Mouse (Mus musculus): ENCODE results near the gene Zfp260. TPM values are rescaled to one million over a fixed set of nuclear protein-coding genes. Genes with fewer than 3 reads are reported as not detected.

Zfp260 gene
- total RNA-seq, 2 experiments from 2014 or later: 71.7 to 72.1 TPM

DNA sequence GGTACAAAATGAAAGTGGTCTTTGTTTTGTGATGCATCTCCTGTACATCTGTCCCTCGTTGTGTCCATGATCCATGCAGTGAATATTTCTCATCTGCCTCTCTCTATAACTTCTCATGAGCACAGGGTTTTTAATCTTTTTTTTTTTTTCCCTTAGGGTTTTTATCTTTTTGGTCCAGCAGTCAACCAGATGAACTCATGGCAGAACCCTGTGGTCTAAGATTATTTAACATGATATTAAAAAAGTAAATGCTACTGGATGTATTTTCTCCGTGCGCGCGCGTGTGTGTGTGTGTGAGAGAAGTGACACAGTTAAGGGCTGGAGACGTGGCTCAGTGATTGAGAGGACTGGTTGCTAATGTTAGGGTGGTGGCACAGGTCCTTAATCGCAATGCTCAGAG, 35.3 kb downstream of the Zfp260 start:
- no peak overlapping the region for H3K27ac ChIP-seq
- DNase-seq (ENCODE audit: extremely low spot score in 1 of 2, low spot score in 2 of 2): no peak
- no peak for TF ChIP-seq CTCF (IDR thresholded peaks at IDR 0.05)
- no peak overlapping the region for H3K4me3 ChIP-seq
- intact Hi-C loops (cut with DNase I): no loop called here

DNA sequence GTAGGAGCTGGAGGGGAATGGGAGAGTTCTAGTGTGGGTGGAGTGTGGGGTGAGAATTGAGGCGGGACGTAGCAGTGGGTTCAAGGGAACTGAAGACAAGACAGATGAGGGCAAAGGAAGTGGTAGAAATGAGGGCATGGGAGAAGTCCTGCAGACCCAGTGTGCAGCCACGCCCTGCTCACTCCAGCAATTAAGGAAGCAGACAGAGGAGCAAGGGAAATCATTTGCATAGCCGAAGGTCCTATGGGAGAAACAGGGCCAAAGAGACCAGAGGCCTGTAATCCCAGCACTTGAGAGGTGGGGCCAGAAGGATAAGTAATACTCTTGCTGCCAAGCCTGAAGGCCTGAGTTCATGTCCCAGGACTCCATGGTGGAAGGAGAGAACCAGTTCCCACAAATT, 37.8 kb downstream of the Zfp260 start:
- Histone ChIP-seq H3K27ac (no peak overlapping the region), H3K4me3 (no peak overlapping the region)
- no peak for DNase-seq (ENCODE audit: extremely low spot score in 1 of 2, low spot score in 2 of 2)
- intact Hi-C loops (cut with DNase I): no loop called here
- no peak for TF ChIP-seq CTCF (IDR thresholded peaks at IDR 0.05)

DNA sequence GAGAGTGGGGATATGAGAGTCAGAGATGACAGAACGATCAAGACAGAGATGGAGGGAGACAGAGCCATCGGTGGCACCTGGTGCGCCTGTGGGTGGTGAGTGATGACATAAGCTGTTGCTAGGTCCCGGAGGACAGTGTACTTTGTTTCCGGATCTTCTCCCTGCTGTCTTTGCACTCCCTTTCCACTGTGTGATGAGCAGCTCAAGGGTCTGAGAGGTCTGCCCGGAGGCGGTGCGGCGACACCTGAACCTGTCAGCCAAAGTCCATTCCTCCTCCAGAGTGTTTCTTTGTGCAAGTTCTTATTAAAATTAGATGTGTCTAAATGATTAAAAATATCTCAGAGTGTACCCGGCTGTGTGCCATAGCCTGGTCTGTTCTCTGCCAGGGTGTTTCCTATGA, 42.2 kb downstream of the Zfp260 start:
- intact Hi-C loops (cut with DNase I): no loop called here
- Histone ChIP-seq H3K27ac (no peak overlapping the region), H3K4me3 (no peak overlapping the region)
- DNase-seq (ENCODE audit: extremely low spot score in 1 of 2, low spot score in 2 of 2): no peak
- no peak for TF ChIP-seq CTCF (IDR thresholded peaks at IDR 0.05)

DNA sequence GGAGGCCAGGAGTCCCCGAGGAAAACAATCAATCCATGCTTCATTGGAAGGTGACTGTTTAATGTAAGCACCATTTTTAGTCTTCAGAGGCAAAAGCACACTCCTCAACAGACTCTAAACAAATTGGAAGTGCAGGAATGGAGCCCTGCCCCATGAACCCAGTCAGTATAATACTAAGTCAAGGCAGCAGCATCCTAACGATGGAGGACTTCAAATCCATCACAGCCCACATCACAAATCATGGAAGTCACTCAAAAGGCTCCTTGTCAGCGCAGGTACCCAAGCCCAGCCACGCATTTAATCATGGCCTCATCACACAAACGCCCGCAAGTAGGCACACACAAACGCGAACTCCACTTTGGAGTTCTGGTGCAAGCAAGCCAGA, 48.6 kb downstream of the Zfp260 start:
- no peak for DNase-seq (ENCODE audit: extremely low spot score in 1 of 2, low spot score in 2 of 2)
- no peak for TF ChIP-seq CTCF (IDR thresholded peaks at IDR 0.05)
- Histone ChIP-seq H3K27ac (no peak overlapping the region; the same call in 1 of the 2 replicates), H3K4me3 (peak overlapping the region; percentile 48)
- intact Hi-C loops (cut with DNase I): no loop called here

DNA sequence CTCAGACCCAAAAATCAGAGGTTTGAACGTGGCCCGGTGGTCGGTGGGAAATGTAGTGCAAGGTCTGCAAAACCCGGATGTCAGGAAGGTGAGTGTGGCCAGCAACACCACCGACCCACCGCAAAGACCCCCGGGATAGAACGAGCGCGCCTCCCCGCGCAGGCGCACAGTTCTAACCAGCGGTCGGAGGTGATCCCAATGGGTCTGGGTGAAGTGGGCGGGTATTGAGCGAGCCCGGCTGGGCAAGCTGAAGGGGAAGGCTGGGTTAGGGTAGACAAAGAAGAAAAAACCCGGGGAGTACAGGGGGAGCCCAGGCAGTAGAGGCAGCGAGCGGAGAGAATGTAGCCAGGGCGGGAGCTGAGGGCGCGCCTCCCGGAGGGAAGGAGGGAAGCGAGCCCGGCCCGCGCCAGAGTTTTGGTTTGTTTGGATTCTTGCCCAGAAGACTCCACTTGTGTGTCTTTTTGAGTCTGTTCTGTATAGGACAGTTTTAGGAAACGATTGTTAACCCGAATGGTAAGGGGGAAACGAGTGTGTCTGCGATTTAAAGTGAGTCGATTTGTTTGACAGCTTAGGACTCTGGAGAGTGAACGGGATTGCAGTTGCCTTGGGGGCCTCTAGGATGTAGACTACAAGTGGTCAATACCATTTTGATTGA, 49.1 kb downstream of the Zfp260 start:
- intact Hi-C loops (cut with DNase I): no loop called here
- DNase-seq (ENCODE audit: extremely low spot score in 1 of 2, low spot score in 2 of 2): peak; percentile 62 to 78
- TF ChIP-seq CTCF (IDR thresholded peaks at IDR 0.05): no peak
- Histone ChIP-seq H3K4me3 (peak overlapping the region; percentile 48), H3K27ac (peak overlapping the region; percentile 4)

DNA sequence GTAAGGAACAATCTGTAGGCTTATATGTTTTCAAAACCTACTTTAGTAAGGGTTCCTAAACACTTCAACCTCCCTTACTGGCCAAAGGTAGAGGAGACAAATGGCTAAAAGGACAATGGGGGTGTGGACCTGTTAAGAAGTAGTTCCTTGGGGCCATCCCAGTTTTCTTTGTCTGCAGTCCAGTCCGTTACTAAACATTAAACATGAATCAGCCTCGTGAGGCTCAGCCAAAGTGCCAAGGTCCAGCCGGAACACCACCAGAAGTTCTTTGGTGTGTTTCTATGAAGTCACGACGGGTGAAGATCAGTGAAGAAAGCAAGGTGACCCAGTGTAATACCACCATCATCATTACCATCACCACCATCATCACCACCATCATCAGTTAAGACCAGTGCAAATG, 52.4 kb downstream of the Zfp260 start:
- TF ChIP-seq CTCF (IDR thresholded peaks at IDR 0.05): no peak
- no peak for DNase-seq (ENCODE audit: extremely low spot score in 1 of 2, low spot score in 2 of 2)
- intact Hi-C loops (cut with DNase I): no loop called here
- no peak overlapping the region for H3K27ac ChIP-seq
- no peak overlapping the region for H3K4me3 ChIP-seq

DNA sequence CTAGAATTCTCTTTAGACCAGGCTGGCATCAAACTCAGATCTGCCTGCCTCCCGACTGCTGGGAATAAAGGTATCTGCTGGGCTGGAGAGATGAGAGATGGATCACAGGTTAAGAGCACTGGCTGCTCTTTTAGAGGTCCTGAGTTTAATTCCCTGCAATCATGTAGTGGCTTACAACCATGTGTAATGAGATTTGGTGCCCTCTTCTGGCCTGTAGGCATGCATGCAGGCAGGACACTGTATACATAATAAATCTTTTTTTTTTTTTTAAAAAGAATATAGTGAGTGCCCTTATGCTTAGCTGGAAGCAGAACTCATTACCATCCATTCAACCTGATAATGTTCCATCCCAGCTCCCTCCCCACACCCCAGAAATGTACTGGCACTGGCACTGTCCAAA, 59.5 kb downstream of the Zfp260 start:
- Histone ChIP-seq H3K4me3 (no peak overlapping the region), H3K27ac (no peak overlapping the region)
- intact Hi-C loops (cut with DNase I): no loop called here
- no peak for DNase-seq (ENCODE audit: extremely low spot score in 1 of 2, low spot score in 2 of 2)
- no peak; the same call in 1 of the 2 replicates for TF ChIP-seq CTCF (IDR thresholded peaks at IDR 0.05)

DNA sequence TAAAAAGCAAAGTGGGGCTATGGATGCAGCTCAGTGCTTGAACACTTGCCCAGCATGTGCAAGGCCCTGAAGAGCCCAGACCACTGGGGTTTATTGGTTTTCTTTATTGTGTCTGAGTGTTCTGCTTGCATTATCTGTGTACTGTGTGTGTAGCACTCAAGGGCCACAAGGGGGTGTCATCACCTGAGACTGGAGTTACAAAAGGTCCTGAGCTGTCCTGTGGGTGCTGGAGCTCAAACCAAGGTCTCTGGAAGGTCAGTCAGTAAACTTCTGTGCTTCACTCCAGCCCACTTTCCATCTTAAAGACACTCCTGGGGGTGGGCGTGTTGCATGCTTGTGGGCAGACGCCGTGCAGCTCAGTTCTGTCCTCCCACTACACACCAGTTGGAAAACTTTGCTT, 60.9 kb downstream of the Zfp260 start:
- intact Hi-C loops (cut with DNase I): no loop called here
- no peak overlapping the region for H3K27ac ChIP-seq
- H3K4me3 ChIP-seq: no peak overlapping the region
- no peak; the same call in 1 of the 2 replicates for TF ChIP-seq CTCF (IDR thresholded peaks at IDR 0.05)
- no peak for DNase-seq (ENCODE audit: extremely low spot score in 1 of 2, low spot score in 2 of 2)

Small RNA genes lying within 50 kb of the gene (microRNA-seq; reads per million reads assigned to microRNA genes)
- gene Gm23368: 0 reads per million in 2 experiments

Other genes with a start within 250 kb of the Zfp260 start
- 10 to 100 TPM; 18.9 to 25.7 TPM for gene Zfp940, start 241.1 kb upstream of the Zfp260 start, total RNA-seq (2021)
- gene Zfp420, start 234.8 kb upstream of the Zfp260 start, total RNA-seq (2021): 10 to 100 TPM; 15.3 to 16.8 TPM
- 10 to 100 TPM; 22.3 to 23.8 TPM for gene Zfp27, start 188.2 kb upstream of the Zfp260 start, total RNA-seq (2021)
- gene Zfp383, start 186.6 kb upstream of the Zfp260 start, total RNA-seq (2021): 1 to 10 TPM; 8.9 to 9.6 TPM
- gene Zfp74, start 140.7 kb upstream of the Zfp260 start, total RNA-seq (2021): 10 to 100 TPM; 17.4 to 19.0 TPM
- 1 to 10 TPM; 3.6 to 3.9 TPM for gene Zfp568, start 110.8 kb upstream of the Zfp260 start, total RNA-seq (2021)
- gene Zfp14, start 43.4 kb upstream of the Zfp260 start, total RNA-seq (2021): 1 to 10 TPM; 6.8 to 7.8 TPM
- gene Zfp82, start 21.9 kb upstream of the Zfp260 start, total RNA-seq (2021): 1 to 10 TPM; 3.6 to 3.8 TPM
- gene Gm26920, start 4.4 kb upstream of the Zfp260 start, total RNA-seq (2021): 1 to 10 TPM; 1.1 to 1.4 TPM
- 1 to 10 TPM; 7.0 to 7.2 TPM for gene Zfp566, start 4.2 kb upstream of the Zfp260 start, total RNA-seq (2021)
- gene Zfp382, start 27.2 kb downstream of the Zfp260 start, total RNA-seq (2021): 10 to 100 TPM; 34.3 to 37.8 TPM
- gene Zfp146, start 75.0 kb downstream of the Zfp260 start, total RNA-seq (2021): 10 to 100 TPM; 47.3 to 49.9 TPM
- 1 to 10 TPM; 2.9 to 7.2 TPM for gene Cox7a1, start 89.4 kb downstream of the Zfp260 start, total RNA-seq (2021)
- 100 to 1,000 TPM; 173 to 175 TPM for gene Capns1, start 104.0 kb downstream of the Zfp260 start, total RNA-seq (2021)
- gene Polr2i, start 137.2 kb downstream of the Zfp260 start, total RNA-seq (2021): 10 to 100 TPM; 53.3 to 56.3 TPM
- 100 to 1,000 TPM; 125 to 133 TPM for gene Tbcb, start 137.5 kb downstream of the Zfp260 start, total RNA-seq (2021)
- gene Ovol3, start 140.9 kb downstream of the Zfp260 start, total RNA-seq (2021): not detected
- not detected for gene Thap8, start 185.3 kb downstream of the Zfp260 start, total RNA-seq (2021)
- 1 to 10 TPM; 1.0 to 1.6 TPM for gene Wdr62, start 185.6 kb downstream of the Zfp260 start, total RNA-seq (2021)
- gene Clip3, start 197.0 kb downstream of the Zfp260 start, total RNA-seq (2021): 100 to 1,000 TPM; 488 to 492 TPM
- gene Alkbh6, start 213.9 kb downstream of the Zfp260 start, total RNA-seq (2021): 10 to 100 TPM; 65.7 to 71.4 TPM
- gene Syne4, start 220.0 kb downstream of the Zfp260 start, total RNA-seq (2021): 10 to 100 TPM in 1 of 2 experiments, 1 to 10 TPM in 1; 8.8 to 19.2 TPM
- gene E130208F15Rik, start 227.0 kb downstream of the Zfp260 start, total RNA-seq (2021): under 1 TPM in 1 of 2 experiments, not detected in 1; 0.66 TPM
- 1 to 10 TPM; 7.0 to 8.0 TPM for gene Sdhaf1, start 229.1 kb downstream of the Zfp260 start, total RNA-seq (2021)